Mouse (Mus musculus) limb, embryonic 11.5 days (tissue): ENCODE measurements around the gene Hnrnpk. TPM values are rescaled to one million over a fixed set of nuclear protein-coding genes. Genes with fewer than 3 reads are reported as not detected.

ENCODE experiments used
- microRNA counts: library from miRNA; unstranded; fragments of <30 nt; microRNA quantifications from one replicate; lab custom pipeline; 2016
- microRNA-seq: library from miRNA; unstranded; fragments of <30 nt; microRNA quantifications from one replicate; pipeline ENCODE4, GENCODE M21; 2016
- polyA plus RNA-seq: library from polyadenylated mRNA; unstranded; fragments of >200 nt; fragmentation: Nextera tagmentation; extraction: Ambion mirVana; gene quantifications from 2 replicates; pipeline ENCODE4 v1.2.1, GENCODE M21; 2014

The Hnrnpk gene
- polyA plus RNA-seq, 1 experiment from 2014 or later: 2,216 TPM

MicroRNAs within 50 kb of the gene (microRNA counts, 519-probe panel; counts per million panel counts)
- microRNA mmu-miR-7a (lab: Ali Mortazavi, UCI): 3,397 counts per million, percentile 43 among the panel's probes with 10 or more counts

Small RNA genes within 50 kb of the gene (microRNA-seq; reads per million reads assigned to microRNA genes)
- gene Mir7-1: 143 reads per million, percentile 54 among the genes with 10 or more reads in this experiment

Other genes starting within 250 kb of the Hnrnpk start
- 39.4 and 42.1 TPM in 2 replicates for gene Idnk, start 245.7 kb downstream of the Hnrnpk start, polyA plus RNA-seq
- gene Ubqln1, start 187.7 kb downstream of the Hnrnpk start, polyA plus RNA-seq: 136 and 160 TPM in 2 replicates
- gene Gkap1, start 127.6 kb downstream of the Hnrnpk start, polyA plus RNA-seq: 22.9 and 23.3 TPM in 2 replicates
- gene Kif27, start 44.2 kb downstream of the Hnrnpk start, polyA plus RNA-seq: 1.0 and 1.1 TPM in 2 replicates
- gene 2210016F16Rik, start 18.1 kb downstream of the Hnrnpk start, polyA plus RNA-seq: 21.0 and 22.5 TPM in 2 replicates
- 33.2 and 35.7 TPM in 2 replicates for gene Rmi1, start 1.1 kb downstream of the Hnrnpk start, polyA plus RNA-seq
- gene Slc28a3, start 207.5 kb upstream of the Hnrnpk start, polyA plus RNA-seq: 0.03 TPM in 1 of 2 replicates, not detected in the other